Mouse (Mus musculus): ENCODE results near the gene Syne1. TPM values are rescaled to one million over a fixed set of nuclear protein-coding genes. Genes with fewer than 3 reads are reported as not detected.

The Syne1 gene
- total and polyA plus RNA-seq, 2 experiments: 9.6 to 26.4 TPM

DNA sequence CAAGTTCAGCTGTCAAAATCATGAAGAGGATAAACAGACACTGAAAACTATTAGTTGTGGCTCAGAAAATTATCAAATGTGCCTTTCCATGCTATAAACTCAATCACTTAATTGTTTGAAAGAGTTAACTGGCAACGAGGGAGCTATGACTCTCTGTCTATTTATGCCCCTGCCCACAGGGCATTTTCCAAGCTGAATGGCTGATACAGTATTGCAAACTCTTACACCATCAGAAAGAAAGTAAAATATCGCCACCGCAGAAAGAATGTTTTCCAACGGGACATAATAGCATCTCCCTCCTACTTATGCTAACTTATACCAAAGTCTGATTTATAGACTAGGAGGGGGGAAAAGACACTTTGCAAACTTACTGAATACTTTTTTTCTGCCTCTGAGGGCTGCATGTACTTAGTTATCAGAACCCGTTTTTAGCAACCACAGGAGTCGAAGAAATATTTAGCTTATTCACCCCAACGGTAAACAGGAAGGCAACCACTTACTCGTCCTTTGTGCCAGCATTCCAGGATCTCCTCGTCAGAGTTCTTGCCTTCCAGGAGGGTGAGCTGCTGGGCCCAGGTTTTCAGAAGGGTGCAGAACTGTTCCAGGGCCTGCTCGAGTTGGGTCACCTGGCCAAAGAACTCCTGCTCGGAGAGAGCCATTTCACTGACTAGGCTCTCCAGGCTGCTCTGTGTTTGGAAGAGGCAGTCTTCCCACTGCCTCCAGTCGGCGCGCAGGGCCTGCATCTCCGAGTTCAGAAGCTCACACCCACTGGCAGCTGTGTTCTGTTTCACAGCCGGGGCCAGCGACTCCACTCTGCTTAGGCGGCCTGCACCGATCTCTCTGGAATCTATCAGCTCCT lies 262.3 kb downstream of the Syne1 start:
- WGBS: 73% methylated on average over 19 of the region's 19 CpGs
- TF ChIP-seq CTCF (IDR thresholded peaks at IDR 0.05; ENCODE audit: low read depth, low read length) (no peak), POLR2A (IDR thresholded peaks at IDR 0.05; ENCODE audit: extremely low read depth, insufficient read depth, low read length) (no peak)
- Histone ChIP-seq H3K4me1 (ENCODE audit: control insufficient read depth, insufficient read depth, low read length) (no peaks in the 10 kb centered on the region), H3K27me3 (ENCODE audit: control insufficient read depth, insufficient read depth, low read length) (no peaks in the 10 kb centered on the region), H3K4me3 (ENCODE audit: insufficient read depth, low read depth, low read length) (peak overlapping the region; percentile 38; the same call in 1 of the 2 replicates), H3K79me2 (ENCODE audit: control insufficient read depth, insufficient read depth, low read length) (no peaks in the 10 kb centered on the region), H3K27ac (replicated peaks; ENCODE audit: insufficient read depth, low read depth, low read length) (peak overlapping the region; percentile 63), H3K9ac (ENCODE audit: low read depth, low read length) (no peak overlapping the region), H3K36me3 (ENCODE audit: control insufficient read depth, insufficient read depth, low read length) (peaks cover 6% of the 10 kb centered on the region)
- DNase-seq (ENCODE audit: extremely low read depth, low read depth, low spot score): peak; percentile 14

DNA sequence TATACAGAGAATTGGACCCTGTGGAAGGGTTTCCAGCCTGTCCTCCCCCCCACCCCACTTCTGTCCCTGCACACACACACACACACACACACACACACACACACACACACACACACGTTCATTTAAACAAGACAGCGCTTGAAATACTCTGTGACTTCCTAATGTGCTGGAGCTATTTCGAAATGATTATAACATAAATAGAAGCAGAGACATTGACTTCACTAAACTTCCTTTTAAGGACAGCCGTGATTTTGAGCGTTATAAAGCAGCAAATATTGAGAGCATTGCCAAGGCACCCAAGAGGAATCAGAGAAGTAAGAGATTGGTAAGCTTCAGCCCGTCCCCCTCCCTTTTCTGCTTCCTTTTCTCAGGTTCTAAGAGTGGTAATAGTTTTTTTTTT lies 263.0 kb downstream of the Syne1 start:
- WGBS: 52% methylated on average over 6 of the region's 6 CpGs
- H3K79me2 ChIP-seq (ENCODE audit: control insufficient read depth, insufficient read depth, low read length): no peaks in the 10 kb centered on the region
- H3K4me1 ChIP-seq (ENCODE audit: control insufficient read depth, insufficient read depth, low read length): no peaks in the 10 kb centered on the region
- no peak overlapping the region for H3K27ac ChIP-seq (replicated peaks; ENCODE audit: insufficient read depth, low read depth, low read length)
- peaks cover 6% of the 10 kb centered on the region for H3K36me3 ChIP-seq (ENCODE audit: control insufficient read depth, insufficient read depth, low read length)
- TF ChIP-seq POLR2A (IDR thresholded peaks at IDR 0.05; ENCODE audit: extremely low read depth, insufficient read depth, low read length) (no peak), CTCF (IDR thresholded peaks at IDR 0.05; ENCODE audit: low read depth, low read length) (no peak)
- 0 out of 2 replicates have a peak overlapping the region, but pooled peaks have one; percentile 35 for H3K4me3 ChIP-seq (ENCODE audit: insufficient read depth, low read depth, low read length)
- no peaks in the 10 kb centered on the region for H3K27me3 ChIP-seq (ENCODE audit: control insufficient read depth, insufficient read depth, low read length)
- peak; percentile 40 for DNase-seq (ENCODE audit: extremely low read depth, low read depth, low spot score)
- no peak overlapping the region for H3K9ac ChIP-seq (ENCODE audit: low read depth, low read length)

DNA sequence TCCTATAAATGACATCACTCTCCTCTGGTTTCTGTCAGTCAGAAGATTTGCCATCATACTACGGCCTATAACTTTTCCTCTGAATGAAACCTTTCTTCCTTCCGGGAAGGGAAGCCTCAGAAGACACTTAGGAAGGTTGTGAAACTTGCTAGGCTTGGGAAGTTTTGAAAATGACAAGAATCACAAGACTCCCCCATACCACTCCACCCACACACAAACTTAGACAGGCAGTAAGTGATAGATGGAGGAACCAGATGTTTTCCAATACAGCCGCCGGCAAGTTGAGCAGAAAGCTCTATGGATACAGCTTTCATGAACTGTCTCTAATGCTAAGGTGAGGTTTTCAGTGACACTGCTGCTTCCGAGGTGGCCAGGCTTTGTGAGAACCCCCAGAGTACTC lies 275.5 kb downstream of the Syne1 start:
- no peak overlapping the region for H3K27ac ChIP-seq (replicated peaks; ENCODE audit: insufficient read depth, low read depth, low read length)
- WGBS: 95% methylated on average over 5 of the region's 5 CpGs
- H3K4me1 ChIP-seq (ENCODE audit: control insufficient read depth, insufficient read depth, low read length): no peaks in the 10 kb centered on the region
- H3K4me3 ChIP-seq (ENCODE audit: insufficient read depth, low read depth, low read length): no peak overlapping the region
- TF ChIP-seq CTCF (IDR thresholded peaks at IDR 0.05; ENCODE audit: low read depth, low read length): no peak
- TF ChIP-seq POLR2A (IDR thresholded peaks at IDR 0.05; ENCODE audit: extremely low read depth, insufficient read depth, low read length): no peak
- no peak overlapping the region for H3K9ac ChIP-seq (ENCODE audit: low read depth, low read length)
- H3K36me3 ChIP-seq (ENCODE audit: control insufficient read depth, insufficient read depth, low read length): 0 out of 2 replicates have a peak, but pooled peaks cover 2% of the 10 kb centered on the region
- no peaks in the 10 kb centered on the region for H3K27me3 ChIP-seq (ENCODE audit: control insufficient read depth, insufficient read depth, low read length)
- no peak for DNase-seq (ENCODE audit: extremely low read depth, low read depth, low spot score)
- no peaks in the 10 kb centered on the region for H3K79me2 ChIP-seq (ENCODE audit: control insufficient read depth, insufficient read depth, low read length)

DNA sequence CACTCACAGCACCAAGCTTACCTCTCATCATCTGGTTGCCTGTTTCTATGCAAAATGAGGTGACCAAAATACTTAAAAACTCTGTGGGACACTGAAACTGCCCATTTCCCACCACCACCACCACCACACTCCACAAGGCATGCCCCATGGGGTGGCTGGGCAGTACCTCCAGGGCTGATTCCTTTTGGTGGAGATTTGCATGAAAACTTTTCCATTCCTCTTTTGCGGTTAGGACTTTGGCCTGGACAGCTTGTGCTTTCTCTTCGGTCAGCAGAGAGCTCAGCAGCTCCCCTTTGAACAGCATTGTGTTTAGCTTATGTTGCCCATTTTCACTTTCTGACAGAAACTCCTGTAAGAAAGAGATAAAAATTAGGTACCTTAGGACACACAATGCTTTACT lies 280.6 kb downstream of the Syne1 start:
- H3K27me3 ChIP-seq (ENCODE audit: control insufficient read depth, insufficient read depth, low read length): no peaks in the 10 kb centered on the region
- no peak overlapping the region for H3K4me3 ChIP-seq (ENCODE audit: insufficient read depth, low read depth, low read length)
- no peak overlapping the region for H3K9ac ChIP-seq (ENCODE audit: low read depth, low read length)
- WGBS: 37% methylated on average over 2 of the region's 2 CpGs
- H3K79me2 ChIP-seq (ENCODE audit: control insufficient read depth, insufficient read depth, low read length): no peaks in the 10 kb centered on the region
- TF ChIP-seq POLR2A (IDR thresholded peaks at IDR 0.05; ENCODE audit: extremely low read depth, insufficient read depth, low read length) (no peak), CTCF (IDR thresholded peaks at IDR 0.05; ENCODE audit: low read depth, low read length) (no peak)
- peaks cover 2% of the 10 kb centered on the region; the same call in 1 of the 2 replicates for H3K36me3 ChIP-seq (ENCODE audit: control insufficient read depth, insufficient read depth, low read length)
- DNase-seq (ENCODE audit: extremely low read depth, low read depth, low spot score): peak; percentile 75
- no peaks in the 10 kb centered on the region for H3K4me1 ChIP-seq (ENCODE audit: control insufficient read depth, insufficient read depth, low read length)
- peak overlapping the region; percentile 26; the same call in 1 of the 2 replicates for H3K27ac ChIP-seq (replicated peaks; ENCODE audit: insufficient read depth, low read depth, low read length)

DNA sequence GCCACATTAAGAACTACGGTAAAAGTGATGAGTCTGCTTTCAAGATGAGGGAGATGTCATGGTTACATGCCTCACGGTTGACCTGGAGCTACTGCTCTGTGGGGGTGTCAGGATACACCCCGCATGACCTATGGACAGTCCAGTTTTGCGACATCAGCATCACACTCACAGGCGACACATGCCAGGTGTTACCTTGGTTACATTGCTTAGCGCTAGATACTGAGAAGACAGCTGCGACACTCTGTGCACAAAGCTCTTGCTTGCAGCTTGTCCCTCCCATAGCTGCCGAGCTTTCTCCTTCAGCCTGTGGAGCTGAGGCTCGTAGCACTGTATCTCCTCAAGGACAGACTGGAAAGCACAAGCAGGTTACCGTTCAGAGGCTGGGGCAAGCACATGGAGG lies 286.9 kb downstream of the Syne1 start:
- WGBS: 55% methylated on average over 10 of the region's 10 CpGs
- no peaks in the 10 kb centered on the region for H3K79me2 ChIP-seq (ENCODE audit: control insufficient read depth, insufficient read depth, low read length)
- no peak overlapping the region for H3K27ac ChIP-seq (replicated peaks; ENCODE audit: insufficient read depth, low read depth, low read length)
- H3K4me1 ChIP-seq (ENCODE audit: control insufficient read depth, insufficient read depth, low read length): no peaks in the 10 kb centered on the region
- H3K9ac ChIP-seq (ENCODE audit: low read depth, low read length): no peak overlapping the region
- no peak overlapping the region for H3K4me3 ChIP-seq (ENCODE audit: insufficient read depth, low read depth, low read length)
- peak; percentile 21 for DNase-seq (ENCODE audit: extremely low read depth, low read depth, low spot score)
- TF ChIP-seq CTCF (IDR thresholded peaks at IDR 0.05; ENCODE audit: low read depth, low read length) (no peak), POLR2A (IDR thresholded peaks at IDR 0.05; ENCODE audit: extremely low read depth, insufficient read depth, low read length) (no peak)
- peaks cover 4% of the 10 kb centered on the region for H3K36me3 ChIP-seq (ENCODE audit: control insufficient read depth, insufficient read depth, low read length)
- no peaks in the 10 kb centered on the region for H3K27me3 ChIP-seq (ENCODE audit: control insufficient read depth, insufficient read depth, low read length)

DNA sequence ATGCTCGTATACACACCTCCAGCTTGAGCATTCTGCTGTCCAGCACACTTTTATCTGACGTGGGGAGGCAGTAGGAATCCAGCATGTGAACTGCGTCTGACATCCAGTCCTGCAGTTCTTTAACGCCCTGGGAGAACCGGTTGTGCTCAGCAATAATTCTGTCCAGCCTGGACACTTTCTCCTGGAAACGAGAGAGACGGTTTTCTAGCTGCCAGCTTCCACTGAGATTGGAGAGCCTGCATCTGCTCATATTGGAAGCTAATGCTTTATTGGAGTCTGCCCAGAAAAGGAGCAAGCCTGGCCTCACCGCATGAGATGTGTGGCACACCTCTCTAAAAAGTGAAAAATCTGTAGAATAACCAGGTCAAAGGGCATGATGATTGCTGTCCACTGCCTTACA lies 288.6 kb downstream of the Syne1 start:
- Histone ChIP-seq H3K79me2 (ENCODE audit: control insufficient read depth, insufficient read depth, low read length) (no peaks in the 10 kb centered on the region), H3K36me3 (ENCODE audit: control insufficient read depth, insufficient read depth, low read length) (peaks cover 15% of the 10 kb centered on the region), H3K27me3 (ENCODE audit: control insufficient read depth, insufficient read depth, low read length) (no peaks in the 10 kb centered on the region; the same call in 1 of the 2 replicates), H3K27ac (replicated peaks; ENCODE audit: insufficient read depth, low read depth, low read length) (no peak overlapping the region), H3K9ac (ENCODE audit: low read depth, low read length) (no peak overlapping the region), H3K4me1 (ENCODE audit: control insufficient read depth, insufficient read depth, low read length) (no peaks in the 10 kb centered on the region), H3K4me3 (ENCODE audit: insufficient read depth, low read depth, low read length) (no peak overlapping the region)
- TF ChIP-seq POLR2A (IDR thresholded peaks at IDR 0.05; ENCODE audit: extremely low read depth, insufficient read depth, low read length) (no peak), CTCF (IDR thresholded peaks at IDR 0.05; ENCODE audit: low read depth, low read length) (no peak)
- 92% methylated on average over 8 of the region's 8 CpGs for WGBS
- no peak for DNase-seq (ENCODE audit: extremely low read depth, low read depth, low spot score)

All from liver, adult 2 months (tissue).